Mouse (Mus musculus): ENCODE data around the gene Klf9.

GRCm38 (mm10) chr19:23136202-23136850, 4.7 kb upstream of the Klf9 start:
- TF ChIP-seq CTCF (IDR thresholded peaks at IDR 0.05; ENCODE audit: low read depth) (no peak), EP300 (IDR thresholded peaks at IDR 0.05; ENCODE audit: low read depth) (no peak)

All from heart, postnatal 0 days (tissue).